Mouse (Mus musculus): ENCODE results near the gene Syndig1l.

The Syndig1l gene

GRCm38 (mm10) chr12:84674666-84675526 lies 23.7 kb downstream of the Syndig1l start:
- CTCF ChIA-PET = interaction anchor here (0.6 kb wide), 1 partner anchor 33 kb away, joined by 3 read pairs; no protein-coding TSS in a partner anchor

DNA sequence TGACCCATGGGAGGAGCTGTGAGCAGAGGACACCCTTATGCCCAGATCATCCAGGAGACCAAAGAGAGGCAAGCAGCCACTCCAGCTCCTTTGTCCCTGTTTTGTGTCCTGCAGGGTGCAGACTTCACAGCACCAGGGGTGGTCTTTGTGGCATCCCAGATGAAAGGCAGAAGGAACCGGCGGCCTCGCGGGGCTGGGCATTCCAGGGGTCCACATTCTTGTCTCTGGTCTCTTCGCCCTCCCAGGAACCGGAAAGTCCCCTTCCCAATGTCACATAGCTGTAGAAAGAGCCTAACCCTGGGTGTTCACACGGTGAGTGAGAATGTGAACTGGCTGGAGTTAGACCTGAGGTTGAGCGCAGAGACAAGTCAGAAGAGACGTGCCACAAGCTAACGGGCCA lies 27.0 kb downstream of the Syndig1l start:
- CTCF ChIA-PET = no interaction called here

DNA sequence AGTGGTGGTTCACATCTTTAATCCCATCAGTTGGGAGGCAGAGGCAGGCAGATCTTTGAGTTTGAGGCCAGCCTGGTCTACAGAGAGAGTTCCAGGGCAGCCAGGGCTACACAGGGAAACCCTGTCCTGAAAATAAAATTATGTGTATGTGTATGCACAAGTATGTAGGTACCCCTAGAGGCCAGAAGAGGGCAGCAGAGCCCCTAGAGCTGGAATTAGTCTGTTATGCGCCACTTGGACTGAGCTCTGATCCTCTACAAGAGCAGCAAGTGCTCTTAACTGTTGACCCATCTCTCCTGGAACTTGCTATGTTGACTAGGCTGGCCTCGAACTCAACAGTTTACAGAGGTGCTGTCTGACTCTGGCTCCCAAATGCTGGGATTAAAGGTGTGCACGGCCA lies 28.1 kb downstream of the Syndig1l start:
- CTCF ChIA-PET = interaction anchor here (0.6 kb wide), 1 partner anchor 12 kb away, joined by 3 read pairs; no protein-coding TSS in a partner anchor

- CTCF ChIA-PET = interaction anchor here (0.8 to 1.7 kb wide), 2 partner anchors 102 to 223 kb away, joined by 3 to 16 read pairs; partner anchors contain the start of gene Ltbp2
Measured at GRCm38 (mm10) chr12:84653912-84654311, 44.7 kb downstream of the Syndig1l start.

DNA sequence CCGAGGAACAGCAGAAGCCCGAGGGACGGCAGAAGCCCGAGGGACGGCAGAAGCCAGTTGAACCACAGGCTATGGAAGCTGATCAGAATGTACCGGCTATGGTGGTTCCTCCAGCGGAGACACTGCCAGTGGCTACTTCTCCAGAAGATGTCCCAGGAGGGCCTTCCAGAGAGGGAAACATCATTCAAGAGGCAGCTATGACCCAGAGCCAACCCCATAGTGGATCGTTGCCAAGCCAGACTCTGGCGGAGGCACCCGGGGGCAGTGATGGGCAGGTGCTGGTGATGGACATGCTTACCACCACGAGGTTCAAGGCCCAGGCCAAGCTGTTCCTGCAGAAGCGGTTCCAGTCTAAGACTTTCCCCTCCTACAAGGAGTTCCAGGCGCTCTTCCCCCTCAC lies 48.4 kb downstream of the Syndig1l start:
- CTCF ChIA-PET = no interaction called here

DNA sequence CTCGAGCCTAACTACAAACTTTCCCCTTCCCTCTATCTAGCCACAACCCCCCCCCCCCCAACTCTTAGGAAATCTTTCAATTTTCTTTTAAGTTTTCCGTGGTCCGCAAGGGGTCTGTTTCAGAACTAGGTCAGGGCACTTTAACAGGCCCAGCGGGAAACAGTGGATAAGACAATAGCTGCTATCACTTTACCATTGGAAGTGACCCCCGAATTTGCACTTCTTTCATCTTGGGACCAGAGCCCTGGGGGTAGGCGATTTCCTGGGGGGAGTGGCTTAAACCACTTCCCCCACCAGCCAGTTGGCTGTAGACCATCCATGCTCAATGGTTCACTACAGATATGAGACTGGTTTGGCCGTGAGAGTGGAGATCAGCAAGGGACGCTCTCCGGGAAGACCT lies 58.0 kb downstream of the Syndig1l start, which contains the start of gene Vrtn:
Gene Vrtn, plus strand, starts transcription at position 366 of the 400 bp plus-strand sequence.
- CTCF ChIA-PET = no interaction called here

- CTCF ChIA-PET = no interaction called here
Measured at GRCm38 (mm10) chr12:84640253-84640652, 58.4 kb downstream of the Syndig1l start.

DNA sequence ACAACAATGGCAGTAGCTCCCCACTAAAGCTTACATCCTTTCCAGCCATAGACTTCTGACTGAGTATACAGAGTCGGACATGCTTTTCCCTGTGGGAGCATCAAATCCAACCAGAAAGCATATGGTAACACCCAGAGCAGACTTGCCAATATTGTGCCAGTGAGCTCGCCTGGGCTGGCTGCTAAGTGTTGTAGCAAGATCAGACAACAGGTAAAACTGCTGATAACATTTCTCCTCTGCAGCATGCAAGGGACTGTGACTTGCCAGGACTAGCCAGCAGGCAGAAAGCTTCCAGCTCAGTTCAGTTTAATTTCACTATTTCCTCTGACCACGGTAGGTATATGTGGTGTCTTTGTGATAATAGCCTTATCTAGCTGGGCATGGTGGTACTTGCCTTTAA lies 66.8 kb downstream of the Syndig1l start:
- CTCF ChIA-PET = no interaction called here

All from spleen, embryonic (tissue).